Comparison of ENCODE assay signal across 7 mouse cellular contexts in genomic region chr8:12672056-12672881, GRCm38 (mm10). TPM values are rescaled to one million over a fixed set of nuclear protein-coding genes. Genes with fewer than 3 reads are reported as not detected.
DNase-seq lines count a peak whose midpoint lies in the region; ATAC-seq and TF ChIP-seq lines count a peak whose summit lies in the region.

Tubgcp3 (minus strand) TSS chr8:12672248.

- peak within 1 kb of the TSS; percentile 89 for H3K9ac ChIP-seq in embryonic facial prominence, embryonic 12.5 days
- H3K9ac ChIP-seq in limb, embryonic 12.5 days (replicated peaks) = peak within 1 kb of the TSS; percentile 93
- H3K9ac ChIP-seq in midbrain, embryonic 15.5 days = peak within 1 kb of the TSS; percentile 90

- H3K36me3 ChIP-seq in embryonic facial prominence, embryonic 12.5 days = no peaks in the 10 kb centered on the region
- no peaks in the 10 kb centered on the region for H3K36me3 ChIP-seq in kidney, adult 2 months (ENCODE audit: control insufficient read depth, insufficient read depth, low read length)
- 0 out of 2 replicates have a peak, but pooled peaks cover 5% of the 10 kb centered on the region for H3K36me3 ChIP-seq in limb, embryonic 12.5 days
- H3K36me3 ChIP-seq in midbrain, embryonic 15.5 days (replicated peaks) = no peaks in the 10 kb centered on the region
- no peaks in the 10 kb centered on the region for H3K36me3 ChIP-seq in spleen, adult 2 months (ENCODE audit: control insufficient read depth, insufficient read depth, low read length)

- H3K27me3 ChIP-seq in embryonic facial prominence, embryonic 12.5 days = no peaks in the 10 kb centered on the region
- no peaks in the 10 kb centered on the region for H3K27me3 ChIP-seq in kidney, adult 2 months (replicated peaks; ENCODE audit: control insufficient read depth, insufficient read depth, low read length)
- H3K27me3 ChIP-seq in limb, embryonic 12.5 days = peaks cover 3% of the 10 kb centered on the region; the same call in 1 of the 2 replicates
- H3K27me3 ChIP-seq in midbrain, embryonic 15.5 days (replicated peaks) = peaks cover 7% of the 10 kb centered on the region; the same call in 1 of the 2 replicates
- H3K27me3 ChIP-seq in spleen, adult 2 months (ENCODE audit: control insufficient read depth, insufficient read depth, low read length) = no peaks in the 10 kb centered on the region

- peak within 1 kb of the TSS; percentile 80 for H3K27ac ChIP-seq in embryonic facial prominence, embryonic 12.5 days
- 0 out of 2 replicates have a peak within 1 kb of the TSS, but pooled peaks have one; percentile 28 for H3K27ac ChIP-seq in kidney, adult 2 months (ENCODE audit: insufficient read depth, low read depth, low read length)
- H3K27ac ChIP-seq in limb, embryonic 12.5 days = peak within 1 kb of the TSS; percentile 78
- H3K27ac ChIP-seq in midbrain, embryonic 15.5 days = peak within 1 kb of the TSS; percentile 90
- H3K27ac ChIP-seq in spleen, adult 2 months (ENCODE audit: insufficient read depth, low read length) = no peak within 1 kb of the TSS

- DNase-seq in adrenal gland, postnatal 25 days = peak; percentile 90
- DNase-seq in heart, adult 18-20 months = peak; percentile 91 to 94
- DNase-seq in kidney, adult 2 months = peak; percentile 92
- DNase-seq in spleen, adult 2 months (ENCODE audit: low read depth in 1 of 2, low spot score in 2 of 2) = peak; percentile 64 to 79

- peak; percentile 87 for ATAC-seq in embryonic facial prominence, embryonic 12.5 days (ENCODE audit: insufficient number of reproducible peaks, insufficient read depth, low FRiP score, low TSS enrichment)
- ATAC-seq in limb, embryonic 12.5 days (ENCODE audit: insufficient number of reproducible peaks, insufficient read depth, low FRiP score, low TSS enrichment, low read depth) = peak; percentile 89
- peak; percentile 95 for ATAC-seq in midbrain, embryonic 15.5 days (replicated peaks)

- H3K4me1 ChIP-seq in embryonic facial prominence, embryonic 12.5 days = peaks cover 9% of the 10 kb centered on the region; the same call in 1 of the 2 replicates
- peaks cover 3% of the 10 kb centered on the region; the same call in 1 of the 2 replicates for H3K4me1 ChIP-seq in kidney, adult 2 months (ENCODE audit: control insufficient read depth, insufficient read depth, low read length)
- H3K4me1 ChIP-seq in limb, embryonic 12.5 days (replicated peaks) = peaks cover 14% of the 10 kb centered on the region
- peaks cover 21% of the 10 kb centered on the region for H3K4me1 ChIP-seq in midbrain, embryonic 15.5 days
- H3K4me1 ChIP-seq in spleen, adult 2 months (ENCODE audit: control insufficient read depth, insufficient read depth, insufficient read length) = peaks cover 2% of the 10 kb centered on the region; the same call in 1 of the 2 replicates

- peak within 1 kb of the TSS; percentile 91 for H3K4me3 ChIP-seq in embryonic facial prominence, embryonic 12.5 days
- H3K4me3 ChIP-seq in kidney, adult 2 months (ENCODE audit: insufficient read depth, low read depth, low read length) = peak within 1 kb of the TSS; percentile 73
- H3K4me3 ChIP-seq in limb, embryonic 12.5 days (replicated peaks) = peak within 1 kb of the TSS; percentile 97
- H3K4me3 ChIP-seq in midbrain, embryonic 15.5 days = peak within 1 kb of the TSS; percentile 96
- peak within 1 kb of the TSS; percentile 79 for H3K4me3 ChIP-seq in spleen, adult 2 months (ENCODE audit: extremely low read depth, insufficient read depth, insufficient read length)

- TF ChIP-seq CTCF in kidney, adult 2 months (conservative IDR thresholded peaks at IDR 0.05; ENCODE audit: insufficient read depth, insufficient read length, low read depth, low read length) = no peak
- TF ChIP-seq CTCF in spleen, adult 2 months (IDR thresholded peaks at IDR 0.05; ENCODE audit: extremely low read depth, insufficient read depth, insufficient read length, insufficient replicate concordance) = no peak

- H3K9me3 ChIP-seq in embryonic facial prominence, embryonic 12.5 days = no peaks in the 10 kb centered on the region
- no peaks in the 10 kb centered on the region for H3K9me3 ChIP-seq in limb, embryonic 12.5 days
- no peaks in the 10 kb centered on the region for H3K9me3 ChIP-seq in midbrain, embryonic 15.5 days

- H3K4me2 ChIP-seq in embryonic facial prominence, embryonic 12.5 days (replicated peaks) = peak within 1 kb of the TSS; percentile 88
- peak within 1 kb of the TSS; percentile 94 for H3K4me2 ChIP-seq in limb, embryonic 12.5 days
- H3K4me2 ChIP-seq in midbrain, embryonic 15.5 days = peak within 1 kb of the TSS; percentile 82

- TF ChIP-seq POLR2A in kidney, adult 2 months (IDR thresholded peaks at IDR 0.05; ENCODE audit: low read depth, low read length) = peak; percentile 60
- peak; percentile 62 for TF ChIP-seq POLR2A in spleen, adult 2 months (IDR thresholded peaks at IDR 0.05; ENCODE audit: low read depth, low read length)

- 1% methylated on average over 65 of the region's 65 CpGs for WGBS in embryonic facial prominence, embryonic 12.5 days
- WGBS in kidney, adult 2 months = 2% methylated on average over 65 of the region's 65 CpGs
- WGBS in limb, embryonic 12.5 days = 1% methylated on average over 65 of the region's 65 CpGs
- WGBS in midbrain, embryonic 15.5 days = under 1% methylated on average over 65 of the region's 65 CpGs
- WGBS in spleen, adult 2 months = 6% methylated on average over 65 of the region's 65 CpGs

RNA-seq across cellular contexts. Expression of gene Tubgcp3, which starts in this region (rescaled TPM):
- 34.8 and 38.6 TPM in 2 replicates for total RNA-seq in adrenal gland, postnatal 25 days (2021)
- polyA plus RNA-seq in embryonic facial prominence, embryonic 12.5 days (2016; fragmentation: Nextera tagmentation; extraction: Ambion mirVana) = 46.2 and 47.7 TPM in 2 replicates
- 10 to 100 TPM; 12.3 to 14.2 TPM for total RNA-seq in heart, adult 18-20 months (2021)
- 28.4 and 36.4 TPM in 2 replicates for polyA plus RNA-seq in kidney, adult 2 months (2012; rRNA removed)
- polyA plus RNA-seq in limb, embryonic 12.5 days (2016; fragmentation: Nextera tagmentation; extraction: Ambion mirVana) = 48.2 and 52.2 TPM in 2 replicates
- polyA plus RNA-seq in midbrain, embryonic 15.5 days (2015; fragmentation: Nextera tagmentation; extraction: Ambion mirVana) = 40.8 and 42.2 TPM in 2 replicates
- 38.4 and 54.2 TPM in 2 replicates for polyA plus RNA-seq in spleen, adult 2 months (2012; rRNA removed)
